Mouse (Mus musculus) adrenal gland, postnatal 25 days (tissue): Measurements from ENCODE around the gene Misp. TPM values are rescaled to one million over a fixed set of nuclear protein-coding genes. Genes with fewer than 3 reads are reported as not detected.

Experiments used
- DNase-seq: peaks from one replicate; pipeline ENCODE4 v3.0.0; 2021; ENCODE audit warnings: mixed read lengths
- total RNA-seq: library from RNA; stranded (reverse); gene quantifications from 2 replicates; pipeline ENCODE4 v1.2.3, GENCODE M21; 2021

The Misp gene
- total RNA-seq, 1 experiment from 2014 or later: 0.64 TPM

DNA sequence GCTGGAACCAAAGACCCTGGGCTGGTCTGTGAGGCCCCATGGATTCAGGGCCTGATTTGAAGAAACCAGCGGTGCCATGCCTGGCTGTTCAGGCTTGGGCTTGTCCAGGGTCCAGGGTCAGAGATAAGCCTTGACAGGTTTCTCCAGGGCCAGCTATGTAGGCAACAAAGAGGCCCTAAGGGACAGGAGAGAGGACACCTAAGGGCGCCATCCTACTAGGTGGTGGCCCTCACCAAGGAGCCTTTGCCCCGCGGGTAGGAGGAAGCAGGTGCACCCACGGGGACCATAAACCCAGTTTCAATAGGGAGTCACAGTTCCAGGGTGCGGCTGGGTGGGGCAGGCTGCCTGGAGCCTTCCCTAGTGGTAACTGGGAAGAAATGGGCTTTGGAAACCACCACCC is 2.2 kb downstream of the Misp start:
- DNase-seq: no peak

DNA sequence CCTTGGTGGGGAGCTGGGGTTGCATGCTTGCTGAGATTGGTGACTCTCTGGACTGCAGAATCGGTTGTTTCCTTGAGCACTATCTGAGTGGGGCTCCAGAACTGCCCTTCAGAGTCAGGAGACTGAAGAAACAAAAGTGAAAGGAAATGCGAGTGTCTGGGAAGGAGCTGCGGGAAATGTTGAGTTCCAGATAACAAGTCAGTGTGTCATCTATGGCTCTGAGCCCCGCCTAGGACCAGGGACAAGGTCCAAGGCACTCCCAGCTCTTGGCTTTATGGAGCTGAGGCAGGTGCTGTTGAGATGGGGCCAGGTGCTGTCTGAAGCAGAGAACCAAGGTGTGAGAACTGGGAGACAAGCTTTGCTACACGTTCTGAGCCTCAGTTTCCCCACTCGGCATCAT is 3.6 kb downstream of the Misp start:
- DNase-seq: no peak

DNA sequence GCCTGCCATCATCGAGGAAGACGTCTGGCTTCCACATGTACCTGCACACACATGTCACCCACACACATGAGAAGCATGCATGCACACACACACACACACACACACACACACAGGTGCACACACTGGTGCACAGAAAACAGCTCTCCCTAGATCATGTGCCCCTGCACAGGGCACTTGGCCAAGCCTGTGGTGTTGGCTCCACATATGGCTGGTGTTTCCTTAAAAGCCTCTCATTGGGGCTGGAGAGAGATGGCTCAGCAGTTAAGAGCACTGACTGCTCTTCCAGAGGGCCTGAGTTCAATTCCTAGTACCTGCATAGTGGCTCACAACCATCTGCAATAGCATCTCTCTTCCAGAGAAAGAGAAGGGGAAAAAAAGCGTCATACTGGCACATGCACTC is 10.8 kb downstream of the Misp start:
- no peak for DNase-seq

DNA sequence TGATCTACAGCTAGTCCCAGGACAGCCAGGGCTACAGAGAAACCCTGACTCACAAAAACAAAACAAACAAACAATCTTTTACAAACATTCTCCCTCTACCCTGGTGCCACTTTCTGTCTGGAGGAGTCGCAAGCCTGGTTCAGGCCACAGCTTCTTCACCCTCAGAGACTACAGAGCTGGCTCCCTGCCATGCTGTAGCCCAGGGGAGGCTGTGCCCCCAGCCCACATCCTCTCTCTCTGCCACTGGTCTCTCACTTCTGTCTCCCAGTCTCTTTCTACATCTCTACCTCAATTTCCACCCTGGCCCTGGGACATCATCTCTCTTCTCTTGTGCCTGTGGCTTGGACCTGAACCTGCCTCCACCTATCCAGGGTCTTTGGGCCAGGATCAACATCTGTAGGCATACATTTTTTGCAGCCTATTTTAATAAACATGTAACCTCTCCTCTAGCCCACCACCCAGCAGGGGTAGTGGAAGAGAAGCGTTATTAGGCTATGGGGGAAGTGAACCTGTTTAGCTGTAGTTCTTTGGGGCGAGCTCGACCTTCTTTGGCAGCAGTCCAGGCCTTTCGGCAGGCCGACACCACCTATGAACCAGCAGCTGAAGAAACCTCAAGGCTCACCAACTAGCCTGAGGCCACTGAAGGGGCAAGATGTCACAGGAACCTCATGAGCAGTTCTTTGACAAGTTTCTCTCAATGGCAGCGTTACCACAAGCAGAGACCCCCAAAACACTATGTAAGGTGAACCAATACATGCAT is 11.4 kb downstream of the Misp start:
- no peak for DNase-seq

DNA sequence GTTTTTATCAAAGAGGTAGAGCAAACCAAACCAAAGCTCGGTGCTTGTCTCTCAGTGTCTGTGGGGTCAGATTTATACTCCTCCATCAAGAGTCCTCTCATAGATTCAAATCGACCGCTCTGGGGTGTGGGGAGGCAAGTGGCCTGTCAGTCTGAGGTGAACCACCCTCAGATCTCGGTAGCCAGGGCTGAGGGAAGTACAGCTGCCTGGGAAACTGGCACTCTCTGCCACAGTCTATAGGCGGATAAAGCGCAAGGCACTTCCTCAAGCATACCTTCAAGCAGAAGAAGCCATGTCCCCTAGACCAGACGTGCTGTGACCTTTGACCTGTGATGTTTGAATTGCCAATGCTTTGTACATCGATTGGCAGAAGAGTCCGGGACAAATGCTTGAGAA is 12.0 kb downstream of the Misp start:
- DNase-seq: no peak

DNA sequence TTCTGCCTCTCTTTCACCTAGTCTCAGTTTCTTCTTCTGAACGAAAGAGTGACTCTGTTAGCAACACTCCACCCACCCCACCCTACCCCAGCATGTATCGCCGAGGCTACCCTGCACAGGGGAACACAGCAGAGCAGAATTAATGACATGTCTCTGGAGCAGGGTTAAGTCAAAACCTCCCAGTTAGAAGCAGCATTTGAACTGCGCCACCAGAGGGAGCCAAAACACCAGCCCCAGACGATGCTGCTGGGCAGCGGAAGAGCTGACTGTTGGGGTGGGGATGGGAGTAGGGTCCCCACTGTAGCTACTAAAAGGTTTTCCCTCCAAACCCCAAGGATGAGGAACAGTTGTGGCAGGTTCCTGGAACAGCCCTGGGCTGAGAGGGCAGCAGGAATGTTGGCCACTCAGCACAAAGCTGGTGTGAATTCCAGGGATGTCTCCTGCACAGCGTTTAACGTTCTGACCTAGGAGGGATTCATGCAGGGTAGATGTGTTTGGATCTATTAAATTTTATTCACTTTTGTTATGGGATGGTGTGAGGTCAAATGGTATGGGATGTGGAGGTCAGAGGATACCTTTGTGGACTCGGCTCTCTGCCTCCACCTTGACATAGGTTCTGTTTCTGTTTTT is 14.1 kb downstream of the Misp start:
- DNase-seq: peak; percentile 77

DNA sequence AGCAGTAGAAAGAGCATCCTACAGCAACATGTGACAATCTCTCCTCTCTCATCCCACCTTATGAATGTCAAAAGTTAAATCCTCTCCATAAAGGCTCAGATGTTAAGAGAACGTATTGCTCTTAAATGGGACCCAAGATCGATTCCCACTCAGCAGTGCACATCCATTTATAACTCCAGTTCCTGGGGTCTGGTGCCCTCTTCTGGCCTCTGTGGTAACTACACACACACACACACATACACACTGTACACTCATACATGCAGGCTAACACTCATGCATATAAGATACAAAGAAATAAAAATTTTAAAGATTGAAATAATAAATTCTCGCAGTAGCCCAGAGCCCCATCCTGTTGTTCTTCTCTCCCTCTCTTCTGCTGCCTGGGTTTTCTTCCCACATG is 16.1 kb downstream of the Misp start:
- DNase-seq: no peak

DNA sequence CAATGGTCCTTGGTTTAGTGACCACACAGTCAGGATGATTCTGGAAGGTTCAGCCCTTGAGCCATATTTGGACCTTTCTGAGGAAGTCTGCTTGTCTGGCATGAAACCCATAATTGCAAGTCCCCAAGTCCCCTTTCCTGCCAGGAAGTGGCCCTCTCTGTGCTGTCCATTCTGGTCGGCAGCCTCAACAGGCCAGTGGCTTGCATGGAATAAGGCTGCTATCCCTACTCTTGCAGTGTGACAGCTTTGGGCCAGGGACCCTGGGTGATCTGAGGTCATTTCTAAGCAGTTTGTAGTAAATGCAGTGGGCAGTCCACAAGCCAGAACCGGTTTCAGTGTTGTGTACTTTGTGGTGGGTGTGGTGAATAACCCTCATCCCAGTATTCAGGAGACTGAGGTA is 17.4 kb downstream of the Misp start:
- no peak for DNase-seq

DNA sequence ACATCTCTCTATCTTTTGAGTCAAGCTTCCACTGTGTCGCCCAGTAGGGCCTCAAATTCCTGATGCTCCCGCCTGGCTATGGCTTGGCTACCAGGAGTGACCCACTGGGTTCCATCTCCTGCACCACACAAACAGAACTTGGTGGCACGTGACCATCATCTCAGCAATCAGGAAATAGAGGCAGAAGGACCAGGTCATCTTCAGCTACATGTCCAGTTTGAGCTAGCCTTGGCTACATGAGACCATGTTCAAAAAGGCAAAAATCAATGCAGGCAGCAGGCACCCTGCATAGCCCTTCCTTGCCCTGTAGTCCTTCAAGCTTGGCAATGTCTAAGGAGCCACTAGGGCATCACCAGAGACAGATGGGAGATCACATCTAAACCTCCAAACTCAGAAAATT is 19.3 kb downstream of the Misp start:
- no peak for DNase-seq

DNA sequence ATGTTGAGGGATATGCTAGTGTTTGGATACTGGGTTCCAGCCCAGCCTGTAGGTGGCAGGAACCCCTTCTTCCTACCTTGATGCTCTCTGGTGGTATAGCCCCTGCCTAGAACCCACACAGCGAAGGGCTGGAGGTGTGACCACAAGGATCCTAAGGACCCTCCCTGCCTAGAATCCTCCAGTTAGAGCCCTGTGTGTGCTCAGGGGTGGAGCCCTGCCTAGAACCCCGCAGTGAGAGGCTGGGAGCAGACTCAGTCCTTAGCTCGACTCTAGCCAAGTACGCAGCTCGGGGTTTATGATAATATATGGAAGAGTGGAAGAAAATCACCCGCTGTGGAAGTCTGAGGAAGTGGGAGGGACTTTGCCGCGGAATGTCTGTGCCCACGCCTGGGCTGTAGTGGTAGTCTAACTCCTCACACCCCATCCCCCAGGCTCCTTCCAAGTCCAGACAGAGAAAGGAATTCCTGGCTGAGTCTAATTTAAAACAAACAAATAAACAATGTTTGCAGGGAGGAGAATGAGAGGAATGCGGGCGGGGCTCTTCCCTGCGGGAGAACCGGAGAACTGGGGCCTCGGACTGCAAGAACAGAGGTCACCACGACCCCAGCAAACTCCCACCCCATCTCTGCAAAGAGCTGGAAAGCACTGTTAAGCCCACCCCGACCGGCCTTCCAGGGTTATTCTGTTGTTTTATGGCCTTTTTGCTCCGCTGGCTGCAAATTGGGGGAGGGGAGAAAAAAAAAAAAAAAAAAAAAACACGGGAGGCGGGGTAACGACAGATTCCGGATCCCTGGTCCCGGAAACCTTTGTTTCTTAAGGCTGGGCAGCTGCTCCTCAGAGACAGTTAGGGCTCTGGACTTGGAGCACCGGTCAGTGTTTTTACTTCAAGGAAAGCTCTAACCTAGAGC is 20.1 kb downstream of the Misp start:
- DNase-seq: no peak

DNA sequence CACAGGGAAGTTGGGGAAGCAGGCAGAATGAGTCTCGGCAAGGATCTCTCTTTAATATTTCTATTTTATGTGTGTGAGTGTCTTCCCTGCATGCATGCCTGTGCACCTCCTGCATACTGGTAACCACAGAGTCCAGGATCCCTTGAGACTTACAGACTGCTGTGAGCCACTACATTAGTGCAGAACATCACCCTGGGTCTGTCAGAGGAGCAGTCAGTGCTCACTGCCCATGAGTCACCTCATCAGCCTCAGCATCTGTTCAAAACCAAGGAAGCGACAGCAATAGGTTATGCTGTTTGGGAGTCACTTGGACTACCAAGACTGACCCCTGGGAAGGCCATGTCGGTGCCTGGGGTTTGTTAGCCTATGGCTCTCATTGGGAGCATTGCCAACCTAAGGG is 21.5 kb downstream of the Misp start:
- no peak for DNase-seq

DNA sequence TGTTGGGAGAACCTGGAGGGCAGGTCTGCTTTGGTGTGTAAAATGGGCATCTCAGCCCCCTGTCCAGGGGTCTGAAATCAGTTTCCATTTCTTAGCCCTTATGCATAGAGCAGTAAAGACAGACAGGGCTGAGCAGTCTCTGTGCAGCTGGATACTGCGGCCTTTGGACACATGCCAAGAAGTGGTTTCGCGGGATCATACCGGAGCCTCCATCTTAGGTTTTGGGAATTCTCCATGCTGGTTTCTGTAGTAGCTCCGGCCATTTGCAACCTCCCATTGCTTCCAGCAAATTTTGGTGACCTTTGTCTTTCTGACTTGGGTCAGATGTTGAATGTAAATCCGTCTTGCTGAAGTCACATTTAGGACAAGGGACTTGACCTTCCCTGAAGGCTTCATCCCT is 22.7 kb downstream of the Misp start:
- no peak for DNase-seq

DNA sequence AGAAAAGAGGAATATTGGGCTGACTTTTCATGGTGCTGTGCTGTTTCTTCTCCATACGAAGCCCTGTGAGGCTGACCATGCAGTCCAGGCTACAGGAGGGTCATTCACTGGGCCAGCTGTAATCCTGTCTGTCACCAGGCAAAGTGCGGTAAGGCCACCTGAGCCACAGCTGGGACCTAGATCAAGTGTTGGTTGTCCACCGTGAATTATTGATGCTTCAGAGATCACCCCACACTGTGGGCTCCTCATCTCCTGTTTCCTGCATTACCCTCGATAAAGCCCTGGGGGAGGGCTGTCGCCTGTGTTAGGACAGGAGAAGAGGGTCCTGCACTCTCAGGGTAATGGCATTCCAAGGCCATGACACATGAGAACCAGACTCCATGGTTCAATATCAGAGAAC is 25.8 kb downstream of the Misp start:
- no peak for DNase-seq

DNA sequence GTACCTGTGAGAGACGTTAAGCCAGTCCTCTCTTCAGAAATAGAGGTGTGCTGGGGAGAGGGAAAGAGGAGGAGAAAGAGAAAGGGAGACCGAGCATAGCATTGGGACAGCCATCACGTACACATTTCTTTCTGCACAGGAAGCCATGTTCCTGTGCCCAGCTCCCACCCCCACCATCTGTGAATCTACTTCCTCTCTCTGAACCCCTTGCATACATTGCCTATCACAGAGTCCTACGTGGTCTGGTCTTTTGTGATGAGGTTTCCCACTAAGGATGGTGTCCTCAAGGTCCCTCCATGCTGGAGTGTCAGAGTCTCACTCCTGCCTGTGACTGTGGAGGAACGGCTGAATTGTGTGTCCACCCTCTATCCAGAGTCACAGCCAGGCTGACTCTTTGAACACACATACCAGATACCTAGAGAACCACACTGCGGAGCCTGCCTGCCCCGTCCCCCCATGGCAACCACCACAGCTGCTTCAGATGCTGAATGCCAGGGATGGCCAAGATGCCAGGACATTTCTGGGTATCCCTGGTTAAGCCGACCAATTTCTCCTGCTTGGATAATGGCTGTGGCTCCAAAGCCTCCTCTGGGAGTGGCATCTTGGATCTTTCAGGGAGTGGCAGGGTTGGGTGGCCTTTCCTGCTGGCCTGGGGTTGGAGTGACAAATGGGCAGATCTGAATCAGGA is 29.3 kb downstream of the Misp start:
- DNase-seq: no peak

DNA sequence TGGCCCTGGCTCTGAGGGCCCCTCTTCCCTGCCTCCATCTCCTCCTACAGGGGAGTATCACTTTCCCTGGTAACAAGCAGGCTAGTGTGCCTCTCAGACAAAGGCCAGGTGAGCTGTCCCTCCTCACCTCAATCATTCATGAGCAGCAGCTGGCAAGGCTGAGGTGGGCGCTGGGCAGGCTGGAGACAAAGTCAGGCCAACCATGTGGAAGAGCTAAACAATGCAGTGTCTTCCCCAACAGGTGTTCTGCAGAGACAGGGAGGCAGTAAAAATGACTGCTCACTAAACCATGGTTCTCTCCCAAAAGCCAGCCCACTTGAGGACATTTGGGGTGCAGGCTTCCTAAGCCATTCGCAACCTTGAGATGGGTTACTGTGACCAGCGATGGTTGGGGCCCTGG is 30.9 kb downstream of the Misp start:
- no peak for DNase-seq

DNA sequence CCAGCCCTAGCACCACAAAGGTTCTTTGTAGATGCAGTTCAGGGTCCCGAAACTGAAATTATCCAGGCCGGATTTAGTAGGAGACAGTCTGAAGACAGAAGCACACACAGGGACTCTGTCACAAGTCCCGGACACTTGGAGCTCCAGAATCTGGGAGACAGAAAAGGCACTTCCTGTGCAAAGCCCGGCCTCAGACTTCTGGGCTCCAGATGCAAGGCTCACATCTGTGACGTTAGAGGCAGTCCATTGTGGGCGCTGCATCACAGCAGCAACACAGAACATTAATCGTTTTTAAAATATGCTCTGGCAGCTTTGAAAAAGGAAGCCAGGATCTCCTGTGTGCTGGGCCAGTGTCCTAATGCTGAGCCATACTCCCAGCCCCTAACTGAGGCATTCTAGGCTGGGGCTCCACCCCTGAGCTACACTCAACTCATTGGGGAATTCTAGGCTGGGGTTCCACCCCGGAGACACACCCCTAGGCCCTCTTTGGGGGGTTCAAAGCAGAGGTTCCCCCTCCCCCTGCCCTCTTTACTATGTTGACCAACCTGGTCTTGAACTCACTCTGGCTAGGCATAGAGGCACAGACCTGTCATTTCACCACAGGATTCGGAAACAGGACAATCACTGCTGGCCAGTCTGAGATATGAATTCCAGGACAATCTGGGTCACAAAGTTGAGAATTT is 31.5 kb downstream of the Misp start:
- DNase-seq: no peak

DNA sequence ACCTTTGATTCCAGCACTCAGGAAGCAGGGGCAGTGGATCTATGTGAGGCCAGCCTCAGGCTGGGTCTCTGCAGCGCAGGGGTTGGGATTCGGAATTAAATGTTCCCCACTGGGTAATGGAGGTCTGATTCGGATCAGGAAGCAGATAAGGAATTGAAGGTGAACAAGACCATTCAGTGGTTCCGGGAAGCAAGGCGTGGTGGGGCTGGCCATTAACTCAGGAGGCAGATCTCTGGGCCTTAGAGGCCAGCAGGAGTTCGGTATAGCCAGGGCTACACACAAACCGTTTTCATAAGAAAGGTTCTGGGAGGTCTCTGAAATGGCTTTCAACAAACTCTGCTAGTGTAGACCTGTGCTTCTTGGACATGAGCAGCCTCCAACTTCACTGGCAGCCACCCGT is 32.0 kb downstream of the Misp start:
- DNase-seq: no peak

DNA sequence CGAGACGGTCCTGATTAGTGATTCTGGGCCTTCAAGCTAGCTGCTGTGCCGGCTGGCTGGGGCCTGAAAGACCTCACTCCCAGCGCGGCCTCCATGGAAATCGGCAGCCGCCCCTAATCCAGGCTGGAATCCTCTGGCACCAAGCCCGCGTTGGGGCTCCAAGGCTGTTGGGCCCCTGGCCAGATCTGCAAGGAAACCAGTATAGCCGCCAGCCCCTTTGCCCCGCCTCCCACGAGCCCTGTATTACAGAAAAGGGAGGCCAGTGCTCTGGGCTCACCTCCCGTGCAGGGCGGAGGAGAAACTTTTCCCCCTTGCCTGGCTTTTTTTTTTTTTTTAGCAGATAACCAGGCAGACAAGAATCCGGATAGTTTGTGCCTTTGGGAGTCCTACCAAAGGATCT is 32.6 kb downstream of the Misp start:
- peak; percentile 98 for DNase-seq

DNA sequence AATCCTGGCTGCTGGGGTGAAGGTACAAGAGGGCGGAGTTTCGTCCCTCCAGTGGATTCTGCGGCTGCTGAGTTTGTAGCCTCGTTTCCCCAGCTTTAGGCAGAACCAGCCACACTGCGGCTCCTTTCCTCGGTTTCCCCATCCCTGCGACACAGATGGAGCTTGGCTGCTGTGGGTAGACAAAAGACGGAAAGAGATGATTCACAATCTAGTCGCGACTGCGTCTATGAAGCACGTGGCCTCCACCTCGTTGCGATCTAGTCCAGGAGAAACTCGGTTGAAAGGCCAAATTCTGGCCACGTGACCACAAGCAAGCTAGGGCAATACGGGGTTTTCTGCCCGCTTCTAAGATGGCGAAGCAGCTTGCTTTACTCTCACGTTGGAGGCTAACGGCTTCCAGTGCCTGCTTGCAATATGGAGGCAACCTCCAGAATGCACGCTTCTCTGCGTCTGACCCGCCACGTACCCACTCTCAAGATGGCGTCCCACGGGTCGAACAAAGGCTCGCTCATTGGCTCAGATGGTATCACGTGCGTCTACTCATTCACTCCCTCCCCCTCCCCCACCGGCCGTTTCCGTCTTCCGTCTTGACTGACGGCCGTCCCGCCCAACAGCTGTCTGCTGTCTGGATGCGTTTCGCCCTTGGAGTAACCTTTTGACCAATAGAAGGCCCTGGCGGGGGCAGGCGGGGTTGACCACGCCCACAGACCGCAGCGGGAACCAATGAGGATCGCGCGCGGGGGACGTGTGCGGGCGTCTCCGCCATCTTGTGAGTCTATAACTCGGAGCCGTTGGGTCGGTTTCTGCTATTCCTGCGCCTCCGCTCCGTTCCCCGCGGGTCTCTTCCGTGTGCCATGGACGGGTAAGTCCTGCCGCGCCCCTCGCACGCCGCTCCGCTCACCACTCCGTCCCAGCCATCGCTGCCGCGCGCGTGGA is 33.3 kb downstream of the Misp start, which contains the start of gene Ptbp1:
Gene Ptbp1, plus strand, starts transcription at position 568 of the 936 bp plus-strand sequence.
- DNase-seq: peak; percentile 99

DNA sequence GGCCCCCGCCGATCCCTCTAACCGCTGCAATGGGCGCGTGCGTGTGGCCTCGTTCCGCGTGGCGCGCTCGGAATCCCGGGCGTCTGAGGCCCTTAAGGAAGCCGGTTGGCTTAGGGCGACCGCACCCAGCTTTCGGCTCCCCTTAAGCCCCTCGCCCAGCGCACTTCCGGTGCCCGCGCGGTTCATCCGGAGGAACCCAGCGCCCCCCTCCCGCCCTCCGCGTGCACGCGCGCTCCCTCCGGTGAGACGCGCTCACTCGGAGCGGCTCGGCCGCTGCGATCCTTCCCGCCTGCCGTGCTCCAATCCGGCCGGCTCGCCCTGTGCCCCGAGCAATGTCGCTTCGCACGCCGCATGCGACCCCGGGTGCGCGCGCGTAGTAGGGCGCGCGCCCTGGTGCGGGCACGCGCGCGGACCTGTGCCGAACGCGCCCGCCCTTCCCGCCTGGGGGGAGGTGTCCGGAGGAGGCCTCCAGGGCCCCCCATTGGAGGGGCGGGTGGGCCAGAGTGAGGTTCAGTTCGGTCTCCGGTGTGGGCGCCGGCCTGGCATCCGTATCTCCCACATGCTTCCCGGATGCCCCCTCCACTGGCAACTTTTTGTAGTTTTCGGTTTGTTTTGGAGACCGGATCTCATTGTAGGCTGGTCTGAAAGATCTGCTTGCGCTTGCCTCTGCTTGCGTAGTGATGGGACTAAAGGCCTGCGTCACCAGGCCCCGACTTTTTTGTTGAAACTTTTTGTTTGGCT is 34.2 kb downstream of the Misp start:
- peak; percentile 74 for DNase-seq
